ENCODE assay signal across 18 mouse cellular contexts in genomic region chr13:15283065-15283464, GRCm38 (mm10).
DNase-seq lines count a peak whose midpoint lies in the region; ATAC-seq lines count a peak whose summit lies in the region.
"Had no signal": no experiment of that assay in that cellular context is flagged by ENCODE, and none has a peak within 500 bp of the region (broad histone marks: within the 10 kb centered on the region; RNA-seq: fewer than 3 reads in every experiment).

No protein-coding gene starts in this region.

- ATAC-seq in limb, embryonic 13.5 days (ENCODE audit: low FRiP score, low read depth), result peak; percentile 72; the same call in 1 of the 2 replicates
- ATAC-seq in hindbrain, embryonic 13.5 days (ENCODE audit: low FRiP score), result peak; percentile 57; the same call in 1 of the 2 replicates
- peak; percentile 71 for ATAC-seq in midbrain, embryonic 16.5 days
- no peak for ATAC-seq in megakaryocyte progenitor cell, adult 5-6 weeks (replicated peaks; ENCODE audit: poor library complexity)
- ATAC-seq: intestine, postnatal 0 days had no signal

- no peak overlapping the region for H3K4me3 ChIP-seq in limb, embryonic 13.5 days
- no peak overlapping the region for H3K4me3 ChIP-seq in limb, embryonic 10.5 days
- no peak overlapping the region for H3K4me3 ChIP-seq in hindbrain, embryonic 13.5 days
- no peak overlapping the region for H3K4me3 ChIP-seq in midbrain, embryonic 16.5 days (ENCODE audit: low read depth, low read length)
- H3K4me3 ChIP-seq: limb, embryonic 15.5 days; liver, embryonic 15.5 days had no signal

- H3K27ac ChIP-seq in limb, embryonic 13.5 days, result no peak overlapping the region
- no peak overlapping the region for H3K27ac ChIP-seq in limb, embryonic 10.5 days
- no peak overlapping the region for H3K27ac ChIP-seq in hindbrain, embryonic 13.5 days
- no peak overlapping the region for H3K27ac ChIP-seq in midbrain, embryonic 16.5 days (ENCODE audit: low read length)
- H3K27ac ChIP-seq: limb, embryonic 15.5 days; liver, embryonic 15.5 days; stomach, postnatal 0 days had no signal

- 55% methylated on average over 2 of the region's 2 CpGs for WGBS in limb, embryonic 13.5 days
- 62% methylated on average over 2 of the region's 2 CpGs for WGBS in limb, embryonic 10.5 days
- WGBS in hindbrain, embryonic 13.5 days, result 36% methylated on average over 2 of the region's 2 CpGs
- WGBS in midbrain, embryonic 16.5 days, result 26% methylated on average over 2 of the region's 2 CpGs

- no peaks in the 10 kb centered on the region for H3K36me3 ChIP-seq in limb, embryonic 13.5 days
- H3K36me3 ChIP-seq in limb, embryonic 10.5 days, result no peaks in the 10 kb centered on the region
- no peaks in the 10 kb centered on the region for H3K36me3 ChIP-seq in hindbrain, embryonic 13.5 days
- H3K36me3 ChIP-seq in midbrain, embryonic 16.5 days (ENCODE audit: control insufficient read depth, insufficient read depth, low read length), result no peaks in the 10 kb centered on the region
- H3K36me3 ChIP-seq: limb, embryonic 15.5 days; liver, embryonic 15.5 days had no signal

- no peak overlapping the region for H3K4me2 ChIP-seq in limb, embryonic 13.5 days (replicated peaks)
- H3K4me2 ChIP-seq in hindbrain, embryonic 13.5 days, result no peak overlapping the region
- no peak overlapping the region for H3K4me2 ChIP-seq in midbrain, embryonic 16.5 days (ENCODE audit: low read length)
- H3K4me2 ChIP-seq: limb, embryonic 15.5 days; liver, embryonic 15.5 days had no signal

- no peaks in the 10 kb centered on the region; the same call in 1 of the 2 replicates for H3K4me1 ChIP-seq in limb, embryonic 13.5 days
- no peaks in the 10 kb centered on the region for H3K4me1 ChIP-seq in limb, embryonic 10.5 days
- H3K4me1 ChIP-seq in hindbrain, embryonic 13.5 days (replicated peaks), result no peaks in the 10 kb centered on the region
- H3K4me1 ChIP-seq in midbrain, embryonic 16.5 days (ENCODE audit: control insufficient read depth, insufficient read depth, low read length), result no peaks in the 10 kb centered on the region
- H3K4me1 ChIP-seq: limb, embryonic 15.5 days; liver, embryonic 15.5 days had no signal

- H3K9me3 ChIP-seq in limb, embryonic 13.5 days, result peaks cover 10% of the 10 kb centered on the region
- no peaks in the 10 kb centered on the region for H3K9me3 ChIP-seq in limb, embryonic 10.5 days (replicated peaks)
- H3K9me3 ChIP-seq in hindbrain, embryonic 13.5 days, result peaks cover 19% of the 10 kb centered on the region
- H3K9me3 ChIP-seq in midbrain, embryonic 16.5 days (replicated peaks; ENCODE audit: control insufficient read depth, low read length, poor library complexity, severe bottlenecking), result no peaks in the 10 kb centered on the region
- H3K9me3 ChIP-seq: limb, embryonic 15.5 days; liver, embryonic 15.5 days had no signal

- H3K9ac ChIP-seq in limb, embryonic 13.5 days, result no peak overlapping the region
- H3K9ac ChIP-seq in hindbrain, embryonic 13.5 days, result no peak overlapping the region
- H3K9ac ChIP-seq in midbrain, embryonic 16.5 days (ENCODE audit: low read depth, low read length), result no peak overlapping the region
- H3K9ac ChIP-seq: limb, embryonic 15.5 days; liver, embryonic 15.5 days had no signal

- no peaks in the 10 kb centered on the region for H3K27me3 ChIP-seq in limb, embryonic 13.5 days
- no peaks in the 10 kb centered on the region for H3K27me3 ChIP-seq in limb, embryonic 10.5 days (ENCODE audit: low read depth, poor library complexity, severe bottlenecking)
- no peaks in the 10 kb centered on the region for H3K27me3 ChIP-seq in hindbrain, embryonic 13.5 days
- no peaks in the 10 kb centered on the region for H3K27me3 ChIP-seq in midbrain, embryonic 16.5 days (ENCODE audit: control insufficient read depth, insufficient read depth, low read depth, low read length)
- H3K27me3 ChIP-seq: limb, embryonic 15.5 days; liver, embryonic 15.5 days had no signal

- no peak for DNase-seq in limb, embryonic 10.5 days (ENCODE audit: low spot score)
- DNase-seq in ZHBTc4 (ENCODE audit: low read depth, low spot score), result peak; percentile 5
- DNase-seq in urinary bladder, postnatal 36 days (ENCODE audit: low spot score in 2 of 2), result no peak
- no peak for DNase-seq in lung, postnatal 10 days
- DNase-seq: adrenal gland, postnatal 10 days; B cell, adult 2 months; cerebellum, adult 18-20 months; cerebellum, postnatal 36 days; right cerebral cortex, adult 18-20 months; thymus, postnatal 14 days had no signal
